Mouse (Mus musculus): ENCODE results near the gene Slc5a10.

The Slc5a10 gene

GRCm38 (mm10) chr11:61669492-61670490 lies 50.8 kb downstream of the Slc5a10 start:
- peak; percentile 62 for DNase-seq (ENCODE audit: low read depth, low spot score)

DNA sequence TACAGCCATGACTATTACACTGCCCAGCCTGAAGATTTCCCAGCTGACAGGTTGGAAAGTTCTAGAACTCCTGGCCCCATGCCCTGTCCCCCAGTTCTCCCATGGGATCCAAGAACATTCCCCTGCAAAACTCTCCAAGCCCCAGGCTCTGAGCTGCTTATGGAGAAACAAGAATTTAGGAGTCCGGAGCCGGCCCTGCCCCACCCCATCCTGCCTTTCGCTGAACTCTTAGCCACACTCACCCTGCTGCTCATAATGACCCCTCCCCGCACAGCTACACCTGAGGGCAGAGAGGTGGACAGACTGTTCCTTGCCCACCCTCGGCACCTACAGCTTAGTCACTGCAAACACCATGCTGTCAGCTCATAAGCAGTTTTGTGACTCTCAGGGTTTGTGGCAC lies 52.8 kb downstream of the Slc5a10 start:
- no peak for DNase-seq (ENCODE audit: low read depth, low spot score)

GRCm38 (mm10) chr11:61667248-61667647 lies 53.4 kb downstream of the Slc5a10 start:
- no peak for DNase-seq (ENCODE audit: low read depth, low spot score)

GRCm38 (mm10) chr11:61665991-61666799 lies 54.4 kb downstream of the Slc5a10 start:
- DNase-seq (ENCODE audit: low read depth, low spot score): peak; percentile 48

GRCm38 (mm10) chr11:61665401-61665800 lies 55.2 kb downstream of the Slc5a10 start:
- no peak for DNase-seq (ENCODE audit: low read depth, low spot score)

DNA sequence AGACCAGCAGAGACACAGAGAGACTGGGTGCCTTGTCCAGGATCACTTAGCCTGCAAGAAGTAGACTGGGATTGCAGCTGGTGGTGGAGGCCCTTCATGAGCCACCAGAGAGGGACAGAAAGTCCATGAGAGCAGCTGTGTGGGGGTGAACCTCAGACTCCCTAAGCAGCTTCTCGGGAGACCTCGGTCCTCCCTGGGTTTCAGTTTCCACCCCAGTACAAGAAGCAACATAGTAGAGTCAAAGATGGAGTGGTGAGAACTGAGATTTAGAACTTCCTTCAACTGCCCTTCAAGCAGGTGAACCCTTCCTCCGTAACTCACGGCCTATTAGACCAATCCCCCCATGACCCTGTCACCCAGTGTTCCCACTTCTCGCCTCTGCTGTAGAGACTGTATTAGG lies 58.4 kb downstream of the Slc5a10 start:
- no peak for DNase-seq (ENCODE audit: low read depth, low spot score)

DNA sequence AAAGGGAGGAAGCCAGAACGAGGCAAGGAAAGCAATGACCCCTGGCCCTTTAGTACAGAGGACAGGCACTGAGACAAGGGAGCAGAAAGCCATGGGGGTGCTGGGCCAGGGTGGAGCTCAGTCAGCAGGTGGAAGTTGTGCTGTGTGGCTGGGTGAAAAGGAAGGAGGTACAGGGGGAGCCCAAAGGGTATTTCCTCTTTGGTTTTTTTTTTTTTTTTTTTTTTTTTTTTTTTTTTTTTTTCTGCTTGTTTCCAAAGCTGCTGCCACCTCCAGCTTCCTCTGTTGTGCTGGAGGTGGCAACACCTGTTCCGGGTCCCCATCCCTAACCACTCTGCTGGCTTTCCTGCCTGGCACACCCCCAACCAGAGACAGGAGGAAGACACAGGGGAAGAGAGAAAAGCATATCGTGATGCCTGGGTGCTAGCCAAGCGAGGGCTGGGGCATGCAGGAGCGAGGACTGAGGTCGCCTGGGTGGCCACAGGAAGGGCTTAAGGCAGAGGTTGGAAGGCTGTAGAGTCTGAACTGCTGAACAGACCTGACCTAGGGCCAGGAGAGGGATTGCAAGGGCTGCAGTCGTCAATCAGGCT lies 59.7 kb downstream of the Slc5a10 start:
- peak; percentile 70 for DNase-seq (ENCODE audit: low read depth, low spot score)

DNA sequence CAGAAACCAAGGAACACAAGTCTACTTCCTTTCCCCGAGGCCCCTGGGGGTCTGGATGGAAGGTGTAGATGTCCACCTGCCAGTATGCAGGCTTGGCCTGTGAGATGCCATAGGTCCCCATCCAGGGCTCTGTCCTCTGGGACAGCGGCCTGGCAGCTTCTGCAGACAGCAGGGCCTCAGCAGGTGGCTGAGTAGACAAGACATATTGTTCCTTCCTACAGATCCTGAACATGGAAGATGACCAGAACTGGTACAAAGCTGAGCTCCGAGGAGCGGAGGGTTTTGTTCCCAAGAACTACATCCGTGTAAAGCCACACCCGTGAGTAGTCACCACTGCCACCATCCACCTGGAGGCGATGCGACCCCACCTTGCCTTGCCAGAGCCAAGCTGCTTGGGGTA lies 60.6 kb downstream of the Slc5a10 start:
- DNase-seq (ENCODE audit: low read depth, low spot score): no peak

DNA sequence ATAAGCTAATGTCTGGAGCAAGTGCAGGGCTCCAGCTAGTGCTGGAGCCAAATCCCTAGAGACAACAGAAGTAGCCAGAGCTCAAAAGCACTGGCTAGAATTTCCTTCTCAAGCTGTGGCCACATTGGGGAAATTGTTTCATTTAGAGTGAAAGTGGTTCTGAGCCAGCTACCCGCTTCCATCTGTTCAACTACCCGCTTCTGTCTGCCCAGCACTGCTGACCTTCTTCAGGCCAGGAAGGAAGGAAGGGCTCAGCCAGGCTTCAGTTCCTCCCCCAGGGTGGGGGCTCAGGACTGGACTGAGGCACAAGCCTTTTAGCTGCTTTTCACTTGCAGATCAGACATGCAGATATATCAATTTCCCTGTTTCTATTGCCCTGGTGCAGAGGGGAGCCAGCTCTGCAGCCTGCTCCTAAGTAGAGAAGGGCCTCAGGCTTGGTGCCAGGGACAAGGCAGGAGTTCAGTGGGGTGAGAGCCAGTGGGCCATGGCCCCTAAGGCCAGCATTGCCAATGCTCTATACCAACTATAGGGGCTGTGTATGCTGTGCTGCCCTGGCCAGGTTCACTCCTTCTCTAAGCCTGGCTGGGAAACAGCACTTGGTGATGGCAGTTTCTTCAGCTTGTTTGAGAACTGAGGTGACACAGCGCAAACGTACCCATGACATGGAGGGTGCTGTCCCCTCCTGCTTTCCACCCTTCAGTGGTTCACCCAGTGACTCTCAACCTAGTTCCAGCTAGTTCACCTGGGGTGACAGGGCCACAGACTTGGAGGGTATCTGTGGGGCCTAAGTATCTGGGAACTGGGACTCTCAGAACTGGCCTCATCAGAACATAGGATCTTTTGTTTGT lies 61.4 kb downstream of the Slc5a10 start:
- DNase-seq (ENCODE audit: low read depth, low spot score): no peak

DNA sequence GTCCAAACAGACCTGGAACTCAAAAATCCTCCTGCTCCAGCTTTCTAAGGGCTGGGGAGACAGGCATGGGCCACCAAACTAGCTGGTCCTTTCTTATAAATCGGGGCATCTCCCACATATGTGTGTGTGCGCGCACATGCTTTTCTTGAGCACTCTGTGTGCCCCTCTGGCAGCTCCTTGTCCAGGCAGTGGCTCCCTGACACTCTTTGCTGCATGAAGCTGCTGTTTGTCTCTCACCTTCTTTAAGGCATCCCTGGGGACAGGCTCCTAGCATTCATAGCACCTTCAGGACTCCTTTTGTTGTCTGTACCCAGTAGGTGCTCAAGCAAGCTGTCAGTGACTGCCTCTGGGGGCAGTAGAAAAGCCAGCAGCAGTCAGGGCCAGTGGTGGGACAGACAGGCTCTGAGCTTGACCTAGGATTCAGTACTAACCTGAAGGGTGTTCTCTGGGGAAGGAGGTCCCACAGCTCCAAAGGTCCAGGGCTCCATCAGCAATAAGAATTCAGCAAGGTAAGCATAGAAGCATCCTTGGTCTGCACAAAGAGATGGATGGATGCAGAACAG lies 62.2 kb downstream of the Slc5a10 start:
- DNase-seq (ENCODE audit: low read depth, low spot score): no peak

DNA sequence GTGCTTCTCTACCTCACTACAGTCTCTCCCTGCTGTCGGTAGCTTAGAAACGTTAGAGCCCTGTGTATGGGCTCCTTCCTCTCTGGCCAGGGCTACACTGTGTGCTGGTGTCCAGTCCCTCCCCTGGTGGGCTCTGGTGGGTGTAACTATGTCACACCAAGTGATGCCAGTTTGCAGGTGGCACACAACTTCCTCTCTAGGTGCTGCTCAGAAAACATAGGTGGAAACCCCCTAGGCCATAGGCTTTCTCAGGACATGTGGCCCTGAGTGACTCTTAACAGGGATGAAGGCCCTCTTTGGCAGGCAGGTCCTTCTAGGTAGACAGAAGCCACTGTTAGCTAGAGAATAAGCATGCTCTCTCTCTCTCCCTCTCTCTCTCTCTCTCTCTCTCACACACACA lies 63.2 kb downstream of the Slc5a10 start:
- DNase-seq (ENCODE audit: low read depth, low spot score): no peak

DNA sequence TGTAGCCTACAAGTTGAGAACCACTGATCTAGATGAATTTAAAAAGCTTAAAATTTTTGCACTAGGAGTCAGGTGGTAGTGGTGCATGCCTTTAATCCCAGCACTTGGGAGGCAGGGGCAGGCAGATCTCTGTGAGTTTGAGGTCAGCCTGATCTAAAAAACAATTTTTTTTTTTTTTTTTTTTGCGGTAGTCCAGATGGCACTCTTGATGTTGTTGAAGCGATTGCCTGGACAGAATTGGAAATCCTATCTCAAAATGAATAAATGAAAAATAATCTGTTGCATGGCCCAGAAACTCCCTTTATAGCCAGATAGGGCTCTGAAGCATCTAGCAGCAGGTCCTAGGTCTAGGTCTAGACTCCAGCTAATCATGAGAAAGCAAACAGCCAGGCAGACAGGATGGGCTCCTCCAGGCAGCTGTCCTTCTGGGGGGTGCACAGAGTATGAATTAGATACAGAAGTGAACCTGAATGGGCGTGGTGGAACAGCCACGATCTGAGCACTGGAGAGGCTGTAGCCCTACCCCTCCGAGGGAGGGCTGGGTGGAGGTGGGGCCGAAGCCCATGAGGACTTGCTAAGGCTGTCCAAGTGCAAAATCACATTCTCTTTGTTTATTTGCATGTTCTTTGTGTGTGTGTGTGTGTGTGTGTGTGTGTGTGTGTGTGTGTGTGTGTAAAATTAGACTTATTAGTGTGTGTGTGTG lies 64.3 kb downstream of the Slc5a10 start:
- no peak for DNase-seq (ENCODE audit: low read depth, low spot score)

GRCm38 (mm10) chr11:61655649-61656048 lies 65.0 kb downstream of the Slc5a10 start:
- no peak for DNase-seq (ENCODE audit: low read depth, low spot score)

- DNase-seq (ENCODE audit: low read depth, low spot score): no peak
Observed at GRCm38 (mm10) chr11:61654786-61655311, 65.8 kb downstream of the Slc5a10 start.

- no peak for DNase-seq (ENCODE audit: low read depth, low spot score)
Observed at GRCm38 (mm10) chr11:61653568-61653967, 67.1 kb downstream of the Slc5a10 start.

DNA sequence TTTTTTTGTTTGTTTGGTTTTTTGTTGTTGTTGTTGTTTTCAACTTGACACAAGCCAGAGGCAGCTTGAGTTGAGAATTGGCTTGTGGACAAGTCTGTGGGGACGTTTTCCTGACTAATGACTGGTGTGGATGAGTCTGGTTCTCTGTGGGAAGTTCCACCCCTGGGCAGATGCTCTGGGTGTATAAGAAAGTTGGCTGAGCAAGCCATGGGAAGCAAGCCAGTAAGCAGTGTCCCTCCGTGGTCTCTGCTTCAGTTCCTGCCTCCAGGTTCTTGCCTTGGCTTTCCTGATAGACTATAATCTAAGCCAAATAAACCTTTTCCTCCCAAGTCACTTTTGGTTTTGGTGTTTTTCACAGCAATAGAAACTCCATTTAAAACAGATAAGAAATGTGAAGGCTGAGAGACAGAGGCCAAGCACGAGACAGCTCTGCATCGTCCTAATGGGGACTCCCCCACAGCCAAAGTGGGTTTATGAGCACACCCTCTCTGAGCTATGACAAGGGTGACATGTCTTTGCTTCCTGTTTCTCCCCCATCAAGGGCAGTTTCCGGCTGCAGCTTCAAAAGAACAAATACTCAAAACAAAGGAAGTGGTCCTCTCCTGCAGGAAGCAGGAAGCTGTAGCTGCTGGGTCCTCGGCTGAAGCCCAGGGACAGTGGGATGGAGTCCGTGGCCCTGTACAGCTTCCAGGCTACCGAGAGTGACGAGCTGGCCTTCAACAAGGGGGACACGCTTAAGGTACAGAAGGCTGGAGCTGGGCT lies 67.8 kb downstream of the Slc5a10 start, which contains the start of gene Grap:
TSS of gene Grap (plus strand) at position 580 of the 762 bp plus-strand sequence.
- peak; percentile 92 for DNase-seq (ENCODE audit: low read depth, low spot score)

DNA sequence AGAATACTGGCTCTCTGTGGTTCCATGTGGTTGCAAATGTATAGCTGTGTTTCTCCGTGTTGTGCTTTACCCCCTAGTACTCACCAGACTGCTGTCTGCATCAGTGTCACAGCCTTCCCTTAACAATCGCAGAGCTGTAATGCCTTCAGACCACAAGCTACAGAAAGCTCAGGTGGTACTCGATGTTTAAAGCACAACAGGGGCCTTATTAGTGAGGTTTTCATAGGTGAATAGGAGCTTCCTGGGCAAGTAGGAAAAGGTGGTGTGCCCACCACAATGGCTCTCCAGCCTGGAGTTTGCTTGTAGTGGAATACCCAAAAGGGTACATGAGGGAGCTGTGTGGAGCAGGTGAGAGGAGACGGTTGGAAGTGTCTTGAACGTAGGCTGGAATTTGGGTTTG lies 68.4 kb downstream of the Slc5a10 start:
- no peak for DNase-seq (ENCODE audit: low read depth, low spot score)

DNA sequence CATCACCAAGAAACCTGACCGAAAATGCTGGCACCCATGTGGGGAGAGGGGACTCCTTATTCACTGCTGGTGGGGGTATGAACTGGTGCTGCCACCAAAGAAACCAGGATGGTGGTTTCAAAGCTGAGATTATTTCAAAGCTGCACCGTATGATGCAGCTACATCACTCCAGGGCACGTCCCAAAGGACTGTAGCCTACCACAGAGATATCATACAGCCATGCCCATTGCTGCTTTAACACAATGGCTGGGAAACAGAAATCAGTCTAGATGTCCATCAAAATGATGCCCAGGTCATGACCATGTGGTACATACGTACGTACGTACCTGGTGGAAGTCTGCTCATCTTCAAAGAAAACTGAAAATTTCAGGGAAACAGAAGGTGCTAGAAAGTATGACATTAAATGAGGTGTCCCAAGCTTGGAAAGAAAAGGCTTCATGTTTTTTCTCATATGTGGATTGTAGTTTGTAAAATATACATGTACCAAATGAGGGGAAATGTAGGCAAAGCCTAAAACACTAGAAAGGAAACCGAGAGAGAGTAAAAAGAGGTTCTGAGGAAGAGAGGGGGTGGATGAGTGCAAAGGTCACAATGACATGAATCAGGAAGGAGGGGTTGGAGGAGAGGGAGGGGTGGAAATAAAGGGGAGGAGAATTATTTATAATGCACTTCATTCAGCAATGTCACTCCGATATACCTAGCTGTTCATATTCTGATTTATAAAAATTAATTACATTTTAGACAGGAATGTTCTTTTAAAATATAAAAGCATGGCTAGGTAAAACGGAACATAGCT lies 70.0 kb downstream of the Slc5a10 start:
- DNase-seq (ENCODE audit: low read depth, low spot score): peak; percentile 59
